Mouse (Mus musculus): ENCODE results near the gene Rasgrp4. TPM values are rescaled to one million over a fixed set of nuclear protein-coding genes. Genes with fewer than 3 reads are reported as not detected.
"Not testable (repeated sequence)": the region's sequence is repeated elsewhere in the genome, so short reads cannot be mapped to it uniquely, and the experiment has no call there.

Rasgrp4 gene
- total RNA-seq (2021): 1 to 10 TPM; 1.4 TPM
- long read RNA-seq, experiment 1: 0 reads
- long read RNA-seq, experiment 2: 0 reads

DNA sequence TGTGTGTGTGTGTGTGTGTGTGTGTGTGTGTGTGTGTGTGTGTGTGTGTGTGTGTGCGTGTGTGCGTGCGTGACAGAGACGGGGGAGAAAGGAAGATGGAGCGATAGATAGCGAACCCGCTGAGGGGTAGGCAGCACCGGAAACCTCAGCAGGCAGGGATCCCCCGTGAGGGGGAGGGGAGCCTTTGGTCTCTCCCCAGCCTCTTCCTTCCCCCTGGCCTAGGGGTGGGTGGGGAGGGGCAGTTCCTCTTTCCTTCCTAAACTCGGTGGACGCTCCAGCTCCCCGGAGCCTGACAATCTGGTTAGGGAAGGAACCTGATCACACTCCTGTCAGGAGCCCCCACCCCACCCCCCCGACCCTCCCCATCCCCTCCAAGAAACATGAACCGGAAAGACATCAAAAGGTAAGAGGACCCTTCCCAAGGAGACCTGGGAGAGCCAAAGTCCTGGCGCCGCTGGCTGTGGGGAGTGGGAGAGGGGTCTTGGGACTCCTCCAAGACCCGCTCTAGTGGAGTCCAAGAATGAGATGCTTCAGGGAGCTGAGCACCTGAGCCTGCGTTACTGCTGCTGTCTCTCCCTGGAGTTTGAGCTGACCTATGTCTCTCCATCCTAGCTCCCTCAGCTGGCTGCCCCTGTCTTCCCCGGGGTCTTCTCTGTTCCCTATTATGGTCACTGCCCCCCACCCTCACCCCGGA is at the start of gene Rasgrp4:
Rasgrp4 (plus strand) TSS at position 159 of the 694 bp plus-strand sequence.
- DNase-seq (ENCODE audit: low spot score in 2 of 2): no peak

DNA sequence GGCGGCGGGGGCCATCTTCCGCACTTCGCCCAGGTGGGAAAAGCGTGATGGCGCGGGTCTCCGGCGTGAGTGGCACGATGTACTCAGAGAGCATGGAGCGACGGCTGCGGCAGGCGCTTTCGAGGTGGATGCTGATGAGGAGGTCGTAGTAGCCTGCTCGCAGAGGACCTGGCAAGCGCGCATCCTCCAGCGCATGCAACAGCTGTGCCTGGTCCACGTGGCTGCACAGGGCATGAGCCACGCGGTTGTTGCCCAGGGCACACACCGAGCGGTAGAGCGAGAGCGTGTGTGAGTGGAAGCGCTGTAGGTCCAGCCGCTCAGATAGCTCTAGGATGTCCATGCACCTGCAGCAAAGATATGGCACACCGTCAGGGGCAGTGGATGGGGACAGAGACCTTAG is 48.7 kb upstream of the Rasgrp4 start:
- DNase-seq (ENCODE audit: low spot score in 2 of 2): no peak

DNA sequence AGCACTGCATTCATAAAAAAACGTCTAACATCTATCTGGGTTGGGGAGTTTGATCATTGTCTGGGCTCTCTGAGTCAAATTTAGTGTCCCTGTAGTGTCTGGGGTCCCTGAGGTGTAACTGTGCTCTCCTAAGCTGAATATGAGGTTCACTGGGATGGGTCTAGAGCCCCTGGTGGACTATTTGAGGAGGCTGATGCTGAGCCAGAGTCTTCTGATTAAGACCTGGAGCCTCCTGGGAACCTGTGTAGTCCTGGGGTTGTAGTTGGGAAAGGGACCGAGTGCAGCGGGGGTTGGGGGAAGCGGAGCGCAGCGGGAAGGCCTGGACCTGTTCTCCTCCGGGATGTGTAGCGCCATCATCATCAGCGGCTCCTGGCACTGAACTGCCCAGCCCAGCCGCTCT is 47.7 kb upstream of the Rasgrp4 start:
- DNase-seq (ENCODE audit: low spot score in 2 of 2): no peak

DNA sequence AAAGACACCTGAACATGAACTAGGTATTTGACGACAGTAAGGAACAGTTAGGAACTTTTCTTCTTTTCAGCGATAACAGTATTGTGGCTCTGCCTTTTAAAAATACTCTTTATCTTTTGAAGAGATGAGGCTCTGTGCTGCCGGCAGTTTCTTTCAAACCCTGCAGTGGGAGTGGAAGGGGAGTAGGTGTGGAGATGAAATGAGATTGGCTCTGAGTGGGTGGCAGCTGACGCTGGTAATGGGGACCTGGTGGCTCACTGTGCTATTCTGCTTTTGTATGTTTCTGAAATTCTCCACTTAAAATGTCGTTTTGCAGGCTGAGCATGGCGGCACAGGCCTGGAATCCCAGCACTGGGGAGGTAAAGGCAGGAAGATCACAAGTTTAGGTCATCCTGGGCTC is 45.8 kb upstream of the Rasgrp4 start:
- DNase-seq (ENCODE audit: low spot score in 2 of 2): peak; percentile 56 to 80

DNA sequence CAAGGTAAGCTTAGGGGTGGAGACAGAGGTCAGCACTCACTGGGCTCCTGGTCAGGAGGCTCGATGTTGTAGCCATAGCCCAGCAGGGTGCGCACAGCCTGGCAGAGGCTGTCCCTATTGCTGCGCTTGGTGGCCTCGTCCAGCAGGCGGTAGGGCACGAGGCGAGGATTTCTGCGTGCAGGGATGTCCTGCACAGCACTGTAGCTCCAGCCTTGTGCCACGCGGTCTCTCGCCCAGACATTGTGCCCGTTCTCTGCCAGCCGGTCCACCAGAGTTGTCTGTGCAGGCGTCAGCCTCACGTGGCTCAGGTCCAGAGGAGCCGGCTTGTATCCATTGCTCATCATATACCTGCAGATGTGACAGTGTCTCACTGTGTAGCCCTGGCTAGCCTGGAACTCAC is 37.5 kb upstream of the Rasgrp4 start:
- DNase-seq (ENCODE audit: low spot score in 2 of 2): no peak

DNA sequence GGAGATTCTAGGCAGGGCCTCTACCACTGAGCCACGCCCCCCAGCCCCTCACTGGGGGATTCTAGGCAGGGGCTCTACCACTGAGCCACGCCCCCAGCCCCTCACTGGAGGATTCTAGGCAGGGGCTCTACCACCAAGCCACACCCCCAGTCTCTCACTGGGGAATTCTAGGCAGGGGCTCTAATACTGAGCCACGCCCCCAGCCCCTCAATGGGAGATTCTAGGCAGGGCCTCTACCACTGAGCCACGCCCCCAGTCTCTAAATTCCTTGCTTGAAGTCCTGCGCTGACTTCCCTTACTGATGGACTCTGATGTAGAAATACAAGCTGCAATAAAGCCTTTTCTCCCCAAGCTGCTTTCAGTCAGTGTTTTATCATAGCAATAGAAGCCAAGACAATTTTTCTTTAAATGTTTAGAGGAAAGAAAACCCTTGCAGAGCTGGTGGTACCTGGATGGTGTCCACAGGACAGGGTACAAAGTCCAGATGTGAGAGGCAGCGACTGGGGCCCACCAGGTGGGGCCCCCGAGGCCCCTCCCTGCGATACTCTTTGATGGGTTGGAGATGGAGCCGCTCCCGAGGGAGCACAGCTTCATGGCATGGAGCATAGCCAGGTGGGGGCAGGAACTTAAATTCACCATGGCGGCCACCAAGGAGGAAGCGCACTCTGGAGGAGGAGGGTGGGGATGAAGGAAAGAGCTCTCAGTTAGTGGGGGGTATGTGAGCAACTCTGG is 33.2 kb upstream of the Rasgrp4 start:
- DNase-seq (ENCODE audit: low spot score in 2 of 2): no peak

DNA sequence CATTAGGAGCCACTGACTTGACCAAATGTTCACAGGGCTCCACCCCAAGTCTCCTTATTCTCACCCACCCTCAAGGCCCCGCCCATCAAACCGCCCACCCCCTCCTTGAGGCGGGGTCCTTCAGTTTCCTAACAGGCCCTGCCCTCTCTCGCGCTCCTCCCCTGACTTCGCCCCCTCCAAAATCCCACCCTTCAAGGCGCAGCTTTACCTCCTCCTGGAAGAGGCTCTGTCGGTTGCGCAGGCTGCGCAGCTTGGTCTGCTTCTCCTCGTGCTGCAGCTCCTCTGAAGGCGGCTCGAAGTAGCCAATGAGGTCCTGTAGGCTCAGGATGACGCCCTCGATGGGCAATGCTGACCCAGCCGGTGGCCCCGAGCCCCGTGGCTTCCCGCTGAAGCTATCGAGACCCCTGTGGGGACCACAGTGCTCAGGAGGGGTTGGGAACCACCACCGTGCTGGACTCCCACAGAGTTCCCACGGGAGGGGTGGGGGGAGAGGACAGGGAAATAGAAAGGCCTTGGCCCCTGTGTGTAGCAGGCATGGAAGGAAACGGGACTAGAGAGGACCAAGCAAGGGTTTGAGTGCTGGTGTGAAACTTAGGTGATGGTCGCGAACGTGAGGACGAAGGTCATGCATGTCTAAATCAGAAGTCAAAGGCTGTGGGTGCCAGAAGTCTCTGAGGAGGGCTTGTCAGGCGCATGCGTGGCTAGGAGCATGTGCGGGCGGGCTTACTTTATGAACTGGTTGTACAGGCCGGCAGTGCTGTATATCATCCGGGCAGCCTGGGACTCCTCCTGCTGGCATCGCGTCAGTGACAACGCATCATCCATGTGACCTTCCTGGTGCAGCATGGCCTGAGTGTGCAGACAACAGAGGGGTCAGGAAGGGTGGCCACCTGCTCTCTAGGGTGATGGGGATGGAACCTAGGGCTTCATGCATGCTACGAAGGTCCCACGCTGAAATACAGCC is 25.4 kb upstream of the Rasgrp4 start:
- peak; percentile 30 to 45 for DNase-seq (ENCODE audit: low spot score in 2 of 2)

DNA sequence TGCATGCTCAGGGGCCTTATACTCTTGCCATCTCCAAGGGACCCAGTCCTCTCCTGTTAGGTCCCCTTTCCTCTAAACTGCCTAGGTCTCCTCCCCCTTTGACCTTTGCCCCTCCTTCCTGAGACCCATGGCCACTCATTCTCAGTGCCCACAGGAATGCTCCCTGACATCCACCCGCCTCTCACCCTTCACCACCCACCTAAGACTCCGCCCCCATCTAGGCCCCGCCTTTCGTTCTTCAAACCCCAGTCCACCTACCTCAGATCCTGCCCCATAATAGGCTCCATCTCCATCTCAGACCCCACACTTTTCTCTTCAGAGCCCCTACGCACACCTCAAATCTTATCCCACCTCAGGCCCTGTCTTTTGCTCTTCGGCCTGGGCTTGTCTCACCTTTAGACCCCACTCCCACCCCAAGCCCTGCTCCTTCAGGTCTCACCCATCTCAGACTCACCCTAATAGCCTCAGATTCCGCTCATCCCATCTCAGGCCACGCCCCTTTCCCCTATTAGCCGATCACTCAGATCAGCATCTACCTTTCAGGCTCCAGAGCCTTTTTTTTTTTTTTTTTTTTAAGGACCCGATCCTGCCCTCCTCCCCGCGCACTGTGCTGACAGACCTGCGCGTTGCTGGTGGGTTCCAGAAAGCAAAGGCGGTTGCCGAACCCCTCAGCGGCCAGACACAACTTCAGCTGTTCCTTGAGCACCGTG is 16.4 kb upstream of the Rasgrp4 start:
- DNase-seq (ENCODE audit: low spot score in 2 of 2): no peak

DNA sequence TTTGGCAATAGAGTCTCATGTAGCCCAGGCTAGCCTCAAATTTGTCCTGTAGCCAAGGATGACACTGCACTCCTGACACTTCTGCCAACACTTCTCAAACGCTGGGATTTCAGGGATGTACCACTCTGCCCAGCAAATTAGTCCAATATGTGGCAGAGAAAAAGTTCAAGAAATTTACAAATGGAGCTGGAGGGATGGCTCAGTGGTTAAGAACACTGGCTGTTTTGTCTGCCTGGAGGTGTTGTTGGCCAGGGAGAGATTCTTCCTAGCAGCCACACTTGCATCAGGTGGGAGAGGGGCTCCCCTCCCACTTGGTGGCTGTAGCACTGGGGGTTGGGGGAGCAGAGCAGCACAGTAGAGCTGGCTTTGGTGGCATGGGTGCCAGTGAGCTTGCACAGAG is 15.1 kb upstream of the Rasgrp4 start:
- no peak for DNase-seq (ENCODE audit: low spot score in 2 of 2)

DNA sequence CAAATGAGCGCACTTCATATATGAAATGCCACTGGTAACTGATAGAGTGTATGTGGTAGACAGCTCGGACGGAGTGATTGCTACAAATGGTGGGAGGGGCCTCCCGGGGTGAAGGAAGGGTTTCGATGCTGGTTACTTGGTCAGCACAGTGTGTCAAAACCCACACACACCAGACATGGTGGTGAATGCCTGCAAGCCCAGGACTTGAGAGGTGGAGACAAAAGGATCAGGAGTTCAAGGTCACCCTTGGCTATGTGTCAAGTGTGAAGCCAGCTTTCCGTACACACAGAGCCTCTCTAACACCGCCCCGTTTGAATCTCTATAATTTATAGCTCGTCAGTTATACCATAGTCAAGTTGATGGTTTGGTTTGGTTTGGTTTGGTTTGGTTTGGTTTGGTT is 11.8 kb upstream of the Rasgrp4 start:
- DNase-seq (ENCODE audit: low spot score in 2 of 2): no peak

DNA sequence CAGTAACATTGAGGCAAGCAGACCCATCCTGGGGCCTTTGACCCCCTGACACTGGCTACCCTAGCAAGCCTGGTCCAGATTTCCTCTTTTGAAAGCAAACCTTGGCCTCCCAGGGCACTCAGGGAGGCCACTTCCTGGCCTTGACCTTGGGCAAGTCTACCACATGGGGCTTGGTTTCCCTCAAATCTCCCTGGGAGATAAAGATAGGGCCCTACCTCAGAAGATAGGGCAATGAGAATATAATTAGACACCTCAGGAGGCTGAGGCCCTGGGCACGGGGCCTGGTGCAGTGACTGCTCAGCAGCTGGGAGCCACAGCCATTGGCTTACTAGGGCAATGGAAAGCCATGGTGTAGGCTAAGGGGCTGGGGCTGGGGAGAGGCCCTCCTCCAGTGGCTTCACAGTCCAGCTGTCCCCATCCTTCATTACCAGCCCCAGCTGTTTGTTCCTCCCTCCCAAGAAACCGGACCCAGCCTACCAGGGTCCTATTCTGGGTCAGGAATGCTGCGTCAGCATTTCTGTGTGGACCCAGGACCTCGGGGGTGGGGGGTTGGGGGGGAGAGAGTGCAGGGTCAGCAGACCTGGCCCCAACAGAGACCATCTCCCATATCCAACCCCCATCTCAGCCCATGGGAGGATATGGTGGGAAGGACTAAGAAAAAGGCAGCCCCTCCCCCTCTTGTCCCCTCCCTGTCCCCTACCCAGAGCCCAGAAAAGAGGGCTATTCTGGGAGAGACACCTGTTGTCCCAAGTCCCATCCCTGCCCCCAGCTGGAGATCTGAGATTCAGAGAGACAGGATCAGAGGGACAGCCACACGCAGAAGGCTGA is 10.9 kb upstream of the Rasgrp4 start:
- DNase-seq (ENCODE audit: low spot score in 2 of 2): no peak

DNA sequence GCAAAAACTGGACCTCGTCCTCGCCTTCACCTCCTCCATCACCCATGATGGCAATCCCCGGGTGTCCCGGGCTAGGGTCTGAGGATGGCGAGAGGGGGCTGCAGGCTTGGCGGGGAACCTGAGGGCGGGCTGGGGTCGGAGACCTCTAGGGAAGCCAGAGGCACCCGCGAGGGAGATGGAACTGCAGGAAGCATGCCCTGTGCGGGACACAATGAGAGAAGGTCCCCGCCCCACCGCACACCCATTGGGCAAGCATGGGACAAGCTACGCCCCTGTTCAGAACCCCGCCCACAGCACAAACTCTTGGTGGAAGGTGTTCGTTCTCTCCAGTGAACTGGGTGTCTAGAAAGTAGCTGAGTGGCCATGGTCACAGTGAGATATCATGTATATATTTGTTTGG is 9.7 kb upstream of the Rasgrp4 start, which contains the start of gene Ryr1:
Ryr1 (minus strand) TSS at position 210 of the 400 bp plus-strand sequence.
- no peak for DNase-seq (ENCODE audit: low spot score in 2 of 2)

DNA sequence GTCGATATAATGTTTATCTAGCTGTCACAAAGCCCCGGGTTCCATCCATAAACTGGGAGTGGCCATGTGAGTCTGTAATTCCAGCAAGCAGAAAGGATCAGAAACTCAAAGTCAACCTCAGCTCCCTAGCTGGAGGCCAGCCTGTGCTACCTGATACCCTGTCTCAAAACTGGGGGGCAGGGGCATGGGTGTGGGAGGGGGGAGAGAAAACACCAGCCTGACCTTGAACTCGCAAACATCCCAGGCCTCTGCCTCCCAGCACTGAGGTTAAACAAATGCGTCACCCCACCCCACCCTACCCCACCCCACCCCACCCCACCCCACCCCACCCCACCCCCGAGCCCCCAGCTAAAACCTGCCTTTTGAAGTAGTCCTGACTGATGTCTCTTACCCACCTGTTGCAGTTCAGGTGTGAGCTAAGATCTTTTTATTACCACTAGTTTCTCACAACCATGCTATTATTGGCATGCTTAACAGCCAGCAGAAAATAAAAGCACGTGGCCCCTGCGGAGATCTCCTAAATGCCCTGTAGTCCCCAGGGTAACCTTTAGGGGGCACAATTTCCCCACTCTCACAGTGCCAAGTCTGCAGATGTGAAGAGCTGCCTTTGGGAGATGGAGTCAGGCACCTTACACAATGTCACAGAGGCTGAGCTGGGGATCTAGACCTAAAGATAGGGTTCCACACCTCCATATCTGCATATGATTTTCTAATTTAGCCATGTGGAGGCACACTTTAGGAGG is 8.3 kb upstream of the Rasgrp4 start:
- DNase-seq (ENCODE audit: low spot score in 2 of 2): peak; percentile 33 to 43

DNA sequence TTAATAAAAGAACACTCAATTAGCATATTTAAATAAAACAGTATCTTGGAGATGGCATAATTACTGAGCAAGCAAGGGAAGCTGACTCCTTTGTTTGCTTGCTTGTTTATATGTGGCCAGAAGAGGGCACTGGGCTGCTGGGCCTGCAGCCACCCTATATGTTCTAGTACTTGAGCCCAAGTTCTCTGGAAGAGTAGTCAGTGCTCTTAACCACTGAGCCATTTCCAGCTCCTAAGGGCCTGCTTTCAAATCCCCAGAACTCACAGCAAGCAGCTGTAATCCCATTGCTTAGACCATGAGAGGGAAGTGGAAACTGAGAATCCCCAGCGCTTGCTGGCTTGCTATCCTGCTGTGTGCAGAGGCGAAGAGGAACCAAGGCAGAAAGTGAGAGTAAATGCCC is 5.9 kb upstream of the Rasgrp4 start:
- DNase-seq (ENCODE audit: low spot score in 2 of 2): no peak

DNA sequence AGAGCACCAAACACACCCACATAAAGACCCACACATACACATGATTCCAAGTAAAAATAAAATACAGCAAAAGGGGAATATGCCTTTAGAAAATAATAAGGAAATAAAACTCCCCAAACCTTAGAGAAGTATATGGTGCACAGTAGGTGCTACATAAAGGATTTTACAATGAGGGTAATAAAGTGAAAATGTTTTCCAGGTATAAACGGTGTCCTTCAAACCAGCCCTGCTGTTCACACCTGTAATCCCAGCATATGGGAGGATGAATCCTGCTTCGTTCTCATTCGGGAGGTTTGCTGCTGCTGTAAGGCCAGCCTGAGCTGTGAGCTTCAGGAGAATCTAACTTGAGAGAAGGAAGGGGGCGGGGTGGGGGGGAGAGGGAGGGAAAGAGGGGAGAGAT is 421 bp upstream of the Rasgrp4 start:
- DNase-seq (ENCODE audit: low spot score in 2 of 2): no peak

DNA sequence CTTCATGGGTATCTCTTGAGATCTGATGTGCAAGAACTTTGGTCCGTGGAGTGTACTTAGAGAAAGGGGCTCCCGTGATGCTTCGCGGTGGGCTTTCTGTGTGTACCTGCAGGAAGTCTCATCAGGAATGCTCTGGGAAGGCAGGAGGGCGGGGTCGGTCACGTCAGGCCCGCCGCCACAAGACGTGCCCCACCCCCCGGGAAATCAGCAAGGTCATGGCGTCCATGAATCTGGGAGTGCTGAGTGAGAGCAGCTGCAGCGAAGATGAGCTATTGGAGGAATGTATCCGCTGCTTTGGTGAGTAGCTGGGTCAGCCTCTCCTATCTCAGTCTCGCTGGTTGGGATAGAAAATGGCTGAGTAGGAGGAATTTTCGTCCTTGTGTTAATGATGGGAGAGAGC is 2.8 kb downstream of the Rasgrp4 start:
- no peak for DNase-seq (ENCODE audit: low spot score in 2 of 2)

DNA sequence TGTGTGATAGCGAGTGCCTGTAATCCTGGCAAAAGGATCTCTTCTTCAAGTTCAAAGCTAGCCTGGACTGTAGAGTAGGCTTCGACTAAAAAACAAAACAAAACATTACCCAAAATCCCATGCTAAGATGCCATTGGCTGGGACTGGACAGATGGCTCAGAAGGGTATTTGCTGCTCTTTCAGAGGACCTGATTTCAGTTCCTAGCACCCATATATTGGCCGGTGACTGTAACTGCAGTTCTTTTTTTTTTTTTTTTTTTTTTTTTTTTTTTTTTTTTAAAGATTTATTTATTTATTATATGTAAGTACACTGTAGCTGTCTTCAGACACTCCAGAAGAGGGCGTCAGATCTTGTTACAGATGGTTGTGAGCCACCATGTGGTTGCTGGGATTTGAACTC is 4.6 kb downstream of the Rasgrp4 start:
- DNase-seq (ENCODE audit: low spot score in 2 of 2): not testable (repeated sequence)

DNA sequence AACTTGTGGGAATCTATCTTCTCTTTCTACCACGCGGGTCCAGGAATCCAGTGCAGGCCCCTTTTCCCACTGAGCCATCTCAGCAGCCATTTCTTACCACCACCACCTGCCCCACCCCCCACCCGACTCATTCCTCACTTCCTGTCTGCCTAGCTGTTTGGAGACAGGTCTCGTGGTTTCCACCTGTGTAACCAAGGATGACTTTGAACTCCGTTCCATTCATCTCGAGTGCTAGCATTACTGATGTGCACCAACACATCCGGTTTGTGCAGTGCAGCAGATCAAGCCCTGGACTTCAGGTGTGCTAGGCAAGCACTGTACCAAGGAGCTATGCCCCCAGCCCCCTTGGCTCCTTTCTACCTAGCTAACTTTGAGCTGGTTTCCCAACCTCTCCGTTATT is 6.8 kb downstream of the Rasgrp4 start:
- DNase-seq (ENCODE audit: low spot score in 2 of 2): no peak

DNA sequence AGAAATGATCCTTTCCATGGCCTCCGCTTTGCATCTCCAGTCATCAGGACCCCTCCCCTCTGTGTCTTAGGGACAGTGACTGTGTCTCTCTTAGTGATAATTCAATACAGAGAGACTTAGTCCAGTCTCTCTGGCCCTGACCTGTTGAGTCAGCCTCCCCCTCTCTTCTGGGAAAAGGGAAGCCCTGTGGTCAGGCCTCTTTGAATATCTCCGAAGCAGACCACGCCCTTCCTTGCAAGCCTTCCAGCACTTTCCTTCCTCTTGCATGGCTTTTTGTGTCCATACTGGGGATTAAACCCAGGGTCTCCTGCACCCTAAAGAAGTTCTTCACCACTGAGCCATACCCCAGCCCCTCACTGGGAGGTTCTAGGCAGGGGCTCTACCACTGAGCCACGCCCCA is 9.4 kb downstream of the Rasgrp4 start:
- DNase-seq (ENCODE audit: low spot score in 2 of 2): no peak
